Mouse (Mus musculus): Measurements from ENCODE around the gene Myo1b. TPM values are rescaled to one million over a fixed set of nuclear protein-coding genes. Genes with fewer than 3 reads are reported as not detected.
"Not testable (repeated sequence)": the region's sequence is repeated elsewhere in the genome, so short reads cannot be mapped to it uniquely, and the experiment has no call there.

Gene Myo1b
- polyA plus RNA-seq, 1 experiment from 2014 or later, result 114 TPM

DNA sequence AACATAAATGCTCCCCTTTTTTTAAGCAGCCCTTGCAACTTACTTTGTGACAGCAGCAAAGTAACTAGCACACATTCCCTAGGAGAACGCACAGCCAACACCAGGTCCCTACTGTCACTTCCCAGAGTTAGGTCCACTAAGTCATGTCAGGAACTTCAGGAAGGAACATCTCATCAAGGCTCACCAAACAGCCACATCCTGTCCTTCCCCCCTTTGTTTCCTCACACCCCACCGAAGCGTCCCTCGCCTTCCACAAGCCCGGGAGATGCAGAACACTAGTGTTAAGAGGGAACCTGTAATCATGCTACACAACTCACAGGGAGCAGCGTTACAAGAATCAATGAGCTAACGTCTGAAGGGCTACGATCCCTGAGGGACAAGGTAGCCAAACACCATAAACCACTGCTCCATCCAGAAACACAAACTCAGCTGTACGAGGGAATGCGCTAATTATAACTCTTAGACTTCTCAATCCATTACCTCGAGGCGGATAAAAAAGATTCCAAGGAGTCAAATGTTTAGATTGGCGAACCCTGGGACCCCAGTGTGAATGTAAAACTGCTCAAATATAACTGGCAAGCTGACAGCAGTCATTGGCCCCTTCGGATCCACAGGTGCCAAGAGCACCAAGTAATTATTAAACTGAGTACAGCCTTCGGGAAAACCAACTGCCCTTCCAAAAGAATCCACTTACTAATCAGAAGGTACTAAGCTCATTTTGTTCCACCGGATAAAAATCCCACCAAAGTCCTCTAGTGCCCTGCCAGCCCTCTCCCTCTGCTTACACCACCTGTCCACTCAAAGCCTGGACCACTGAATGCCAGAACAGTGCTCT, 22.1 kb downstream of the Myo1b start:
- no peak overlapping the region for H3K27ac ChIP-seq
- H3K4me2 ChIP-seq, result no peak overlapping the region
- H3K9me3 ChIP-seq, result no peaks in the 10 kb centered on the region
- H3K4me3 ChIP-seq (replicated peaks), result no peak overlapping the region
- no peaks in the 10 kb centered on the region for H3K36me3 ChIP-seq (replicated peaks)
- 88% methylated on average over 16 of the region's 16 CpGs for WGBS
- H3K4me1 ChIP-seq, result peaks cover 39% of the 10 kb centered on the region
- no peak overlapping the region for H3K9ac ChIP-seq
- no peak for ATAC-seq (ENCODE audit: low FRiP score)
- H3K27me3 ChIP-seq, result no peaks in the 10 kb centered on the region

DNA sequence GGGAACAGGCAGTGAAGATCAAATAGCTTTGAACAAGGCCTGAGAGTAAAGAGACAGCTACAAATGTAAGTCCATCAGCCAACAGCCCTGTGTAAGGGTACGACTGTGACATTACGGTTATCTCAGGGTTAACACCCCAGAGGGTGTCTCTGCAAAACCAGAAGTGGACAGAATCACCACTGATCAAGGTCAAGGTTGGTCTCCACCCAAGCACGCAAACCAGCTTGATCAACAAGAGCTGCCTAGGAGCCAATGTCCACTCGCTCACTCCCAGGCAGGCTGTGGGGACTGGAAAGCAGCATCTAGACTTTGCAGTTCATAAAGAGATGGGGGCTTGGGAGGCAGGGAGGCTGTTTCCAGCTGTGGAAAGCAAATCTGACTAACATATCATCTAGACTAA, 23.9 kb downstream of the Myo1b start:
- no peak for ATAC-seq (ENCODE audit: low FRiP score)

DNA sequence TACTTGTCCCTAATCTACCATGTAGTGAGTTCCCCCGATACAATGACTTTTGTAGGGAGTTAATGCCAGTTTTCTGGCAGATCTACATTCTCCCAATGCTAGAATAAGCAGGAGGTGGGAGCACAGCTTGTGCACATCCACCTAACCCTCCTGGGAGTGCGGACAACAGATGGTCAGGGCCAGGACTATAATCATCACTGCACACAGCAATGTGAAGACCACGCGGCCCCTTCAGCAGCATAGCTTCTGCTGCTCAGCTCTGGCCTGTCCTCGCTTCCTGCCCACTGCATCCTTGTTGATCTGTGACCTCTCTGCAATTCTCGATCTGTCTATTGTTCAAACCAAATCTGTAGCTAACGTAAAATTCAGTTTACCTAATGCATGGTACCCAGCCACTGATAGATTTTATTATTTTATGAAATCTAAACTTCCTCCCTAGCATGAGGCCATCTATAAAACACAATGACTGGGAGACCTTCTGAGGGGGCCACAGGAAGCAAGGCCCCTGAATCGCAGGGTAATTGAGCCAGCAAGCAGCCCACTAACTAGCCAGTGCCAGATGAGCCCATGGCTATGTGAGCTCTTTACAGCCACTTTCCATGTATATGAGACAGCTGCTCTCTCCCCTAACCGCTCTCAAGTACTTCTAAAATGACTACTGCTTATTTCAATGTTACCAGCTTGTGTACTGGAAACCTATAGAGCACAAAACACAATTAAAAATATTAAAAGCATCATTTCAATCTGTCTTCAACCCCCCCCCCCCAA, 27.6 kb downstream of the Myo1b start:
- Histone ChIP-seq H3K36me3 (replicated peaks) (no peaks in the 10 kb centered on the region), H3K9ac (no peak overlapping the region), H3K4me2 (no peak overlapping the region), H3K4me3 (replicated peaks) (no peak overlapping the region), H3K27me3 (no peaks in the 10 kb centered on the region), H3K4me1 (peaks cover 31% of the 10 kb centered on the region), H3K9me3 (no peaks in the 10 kb centered on the region), H3K27ac (0 out of 2 replicates have a peak overlapping the region, but pooled peaks have one; percentile 50)
- ATAC-seq (ENCODE audit: low FRiP score), result peak; percentile 68; the same call in 1 of the 2 replicates
- 83% methylated on average over 9 of the region's 9 CpGs for WGBS

More for the DNA sequence above, 23.9 kb downstream of the Myo1b start:
- Histone ChIP-seq H3K4me3 (replicated peaks) (no peak overlapping the region), H3K4me2 (no peak overlapping the region), H3K27me3 (no peaks in the 10 kb centered on the region), H3K27ac (no peak overlapping the region), H3K9me3 (no peaks in the 10 kb centered on the region), H3K9ac (no peak overlapping the region), H3K36me3 (replicated peaks) (no peaks in the 10 kb centered on the region), H3K4me1 (peaks cover 47% of the 10 kb centered on the region)
- WGBS, result 95% methylated on average over 4 of the region's 4 CpGs

DNA sequence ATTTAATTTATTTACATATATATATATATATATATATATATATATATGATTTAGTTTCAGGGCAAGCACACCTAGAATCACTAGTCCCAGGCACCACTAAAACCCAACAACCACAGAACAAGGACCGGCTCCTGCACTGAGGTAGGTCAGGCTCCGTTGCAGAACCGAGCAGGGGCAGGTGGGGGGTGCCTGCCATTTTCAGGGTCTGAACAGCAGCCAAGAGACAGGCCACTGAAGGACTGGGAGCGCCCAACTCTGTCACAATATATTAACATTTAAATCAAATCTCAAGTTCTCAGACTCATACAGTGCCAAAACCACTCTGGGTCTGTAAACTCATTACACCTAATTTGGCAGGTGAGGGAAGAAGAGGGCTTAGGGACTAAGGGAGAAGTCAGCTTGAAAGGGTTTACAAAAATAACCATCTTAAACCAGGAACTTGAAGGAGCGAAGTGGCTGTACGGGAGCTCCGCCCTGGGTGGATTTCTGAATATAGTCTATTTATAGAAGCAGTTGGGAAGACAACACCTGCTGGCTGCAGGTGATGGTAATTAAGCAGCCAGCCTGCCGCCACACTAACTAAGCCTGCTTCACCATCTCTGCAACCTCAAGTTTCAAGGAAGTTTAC, 30.4 kb downstream of the Myo1b start:
- no peak for ATAC-seq (ENCODE audit: low FRiP score)
- Histone ChIP-seq H3K27me3 (no peaks in the 10 kb centered on the region), H3K4me3 (replicated peaks) (no peak overlapping the region), H3K9ac (no peak overlapping the region), H3K27ac (no peak overlapping the region), H3K36me3 (replicated peaks) (peaks cover 12% of the 10 kb centered on the region), H3K9me3 (no peaks in the 10 kb centered on the region), H3K4me2 (no peak overlapping the region), H3K4me1 (peaks cover 32% of the 10 kb centered on the region)
- 88% methylated on average over 8 of the region's 8 CpGs for WGBS

DNA sequence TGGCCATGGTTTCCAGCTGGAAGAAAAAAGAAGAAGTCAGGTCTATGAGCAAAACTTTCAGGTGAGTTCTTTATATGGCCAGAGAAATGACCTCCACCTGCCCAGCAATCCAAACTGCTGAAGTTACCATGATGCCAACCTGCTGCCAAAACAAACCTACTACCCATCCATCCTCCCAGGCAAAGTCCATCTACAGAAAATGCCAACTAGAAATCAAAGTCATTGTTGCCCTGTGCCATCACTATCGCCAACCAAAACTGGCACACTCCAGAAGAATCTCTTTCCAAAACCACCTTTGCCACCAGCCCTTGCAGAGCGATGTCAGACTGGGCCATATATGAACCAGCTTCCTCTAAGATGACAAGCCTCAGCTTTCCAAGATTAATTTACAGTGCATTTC, 32.7 kb downstream of the Myo1b start:
- H3K36me3 ChIP-seq (replicated peaks), result peaks cover 12% of the 10 kb centered on the region
- 92% methylated on average over 2 of the region's 2 CpGs for WGBS
- H3K27me3 ChIP-seq, result no peaks in the 10 kb centered on the region
- H3K4me2 ChIP-seq, result no peak overlapping the region
- no peak for ATAC-seq (ENCODE audit: low FRiP score)
- no peaks in the 10 kb centered on the region for H3K9me3 ChIP-seq
- no peak overlapping the region for H3K9ac ChIP-seq
- no peak overlapping the region for H3K4me3 ChIP-seq (replicated peaks)
- no peak overlapping the region for H3K27ac ChIP-seq
- peaks cover 37% of the 10 kb centered on the region for H3K4me1 ChIP-seq

DNA sequence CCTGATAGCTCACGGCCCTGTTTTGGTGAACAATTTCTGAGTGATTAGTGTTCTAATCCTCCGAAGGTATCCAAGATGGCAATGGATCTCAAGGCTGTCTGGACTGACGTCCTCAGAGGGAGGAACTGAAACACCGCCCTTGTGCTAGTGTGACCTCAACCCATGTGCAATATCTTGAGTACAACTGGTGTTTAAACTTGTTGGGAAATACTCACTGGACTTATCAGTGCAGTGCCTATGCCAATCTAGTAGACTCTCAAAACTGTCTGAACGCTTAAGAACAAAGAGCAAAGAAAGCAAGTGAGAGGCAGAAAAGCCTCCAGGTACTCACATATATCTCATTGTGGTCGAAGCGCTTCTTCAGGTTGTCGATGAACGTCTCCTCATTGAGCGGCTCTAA, 33.1 kb downstream of the Myo1b start:
- Histone ChIP-seq H3K27ac (no peak overlapping the region), H3K4me2 (no peak overlapping the region), H3K9me3 (no peaks in the 10 kb centered on the region), H3K4me1 (peaks cover 32% of the 10 kb centered on the region), H3K9ac (no peak overlapping the region), H3K36me3 (replicated peaks) (peaks cover 12% of the 10 kb centered on the region), H3K27me3 (no peaks in the 10 kb centered on the region), H3K4me3 (replicated peaks) (no peak overlapping the region)
- no peak for ATAC-seq (ENCODE audit: low FRiP score)
- 95% methylated on average over 10 of the region's 10 CpGs for WGBS

DNA sequence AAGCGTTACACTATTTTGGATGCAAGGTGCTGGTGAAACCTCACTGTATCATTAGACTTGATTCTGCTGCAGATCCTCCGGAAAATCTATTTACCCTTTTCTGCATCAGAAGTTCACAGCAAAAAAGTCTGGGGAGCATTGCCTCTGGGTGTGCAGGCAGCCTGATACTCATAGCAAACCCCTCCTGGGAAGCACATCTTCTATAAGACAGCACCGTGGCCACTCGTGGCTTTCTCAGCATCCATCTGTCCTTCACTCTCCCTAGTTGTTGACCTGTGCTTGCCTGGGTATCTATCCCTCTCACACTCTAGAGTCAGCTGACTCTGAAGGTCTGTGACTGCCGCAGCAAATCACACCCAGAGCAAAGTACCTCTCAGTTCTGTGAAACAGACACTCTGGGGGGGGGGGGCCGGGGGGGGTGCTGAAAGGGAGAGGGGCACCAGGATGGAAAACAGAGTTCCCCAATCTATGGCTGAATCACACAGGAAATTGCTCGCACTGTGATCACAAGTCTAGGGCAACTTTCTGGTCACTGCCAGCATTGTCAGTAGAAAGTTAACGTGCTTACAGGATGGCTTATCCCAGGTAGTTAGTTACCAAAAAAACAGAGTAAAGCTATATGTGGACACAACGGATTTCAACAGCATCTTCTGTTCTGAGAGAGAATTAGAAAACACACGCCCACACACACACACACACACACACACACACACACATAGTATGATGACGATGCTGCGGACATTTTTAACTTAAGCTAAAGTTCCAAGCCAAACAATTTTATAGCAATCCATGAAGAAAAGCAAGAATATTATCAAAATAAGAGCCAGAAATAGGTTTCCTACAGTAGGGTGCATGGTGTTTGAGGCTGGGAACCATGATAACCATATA, 35.7 kb downstream of the Myo1b start:
- no peak overlapping the region for H3K4me3 ChIP-seq (replicated peaks)
- no peak overlapping the region for H3K27ac ChIP-seq
- peaks cover 17% of the 10 kb centered on the region for H3K4me1 ChIP-seq
- no peak overlapping the region for H3K4me2 ChIP-seq
- peaks cover 18% of the 10 kb centered on the region for H3K36me3 ChIP-seq (replicated peaks)
- no peak overlapping the region for H3K9ac ChIP-seq
- H3K27me3 ChIP-seq, result no peaks in the 10 kb centered on the region
- H3K9me3 ChIP-seq, result no peaks in the 10 kb centered on the region
- WGBS, result 62% methylated on average over 12 of the region's 12 CpGs
- no peak for ATAC-seq (ENCODE audit: low FRiP score)

DNA sequence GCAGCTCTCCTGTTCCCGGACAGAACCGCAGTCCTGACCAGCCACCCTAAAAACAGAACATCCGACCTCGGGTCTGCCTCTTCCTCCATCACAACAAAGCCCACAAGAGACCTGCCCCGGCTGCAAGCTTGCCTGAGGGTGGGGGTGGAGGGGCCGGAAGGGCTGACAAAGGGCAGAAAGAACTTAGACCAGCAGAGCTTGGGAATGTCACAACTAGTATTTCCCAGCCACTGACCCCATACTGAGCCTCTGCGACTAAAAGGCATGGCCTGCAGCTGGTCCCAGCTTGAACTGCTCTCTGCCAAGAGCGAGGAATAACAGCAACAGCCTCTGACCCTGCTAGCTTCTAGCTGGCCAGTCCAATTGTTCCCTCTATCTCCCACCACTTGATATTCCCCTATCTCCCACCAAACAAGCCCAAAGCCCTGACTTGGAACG, 36.5 kb downstream of the Myo1b start:
- H3K27me3 ChIP-seq, result no peaks in the 10 kb centered on the region
- H3K4me2 ChIP-seq, result no peak overlapping the region
- no peak for ATAC-seq (ENCODE audit: low FRiP score)
- peaks cover 17% of the 10 kb centered on the region for H3K4me1 ChIP-seq
- H3K9me3 ChIP-seq, result no peaks in the 10 kb centered on the region
- no peak overlapping the region for H3K27ac ChIP-seq
- no peak overlapping the region for H3K4me3 ChIP-seq (replicated peaks)
- 13% methylated on average over 9 of the region's 9 CpGs for WGBS
- H3K36me3 ChIP-seq (replicated peaks), result peaks cover 18% of the 10 kb centered on the region
- H3K9ac ChIP-seq, result no peak overlapping the region

DNA sequence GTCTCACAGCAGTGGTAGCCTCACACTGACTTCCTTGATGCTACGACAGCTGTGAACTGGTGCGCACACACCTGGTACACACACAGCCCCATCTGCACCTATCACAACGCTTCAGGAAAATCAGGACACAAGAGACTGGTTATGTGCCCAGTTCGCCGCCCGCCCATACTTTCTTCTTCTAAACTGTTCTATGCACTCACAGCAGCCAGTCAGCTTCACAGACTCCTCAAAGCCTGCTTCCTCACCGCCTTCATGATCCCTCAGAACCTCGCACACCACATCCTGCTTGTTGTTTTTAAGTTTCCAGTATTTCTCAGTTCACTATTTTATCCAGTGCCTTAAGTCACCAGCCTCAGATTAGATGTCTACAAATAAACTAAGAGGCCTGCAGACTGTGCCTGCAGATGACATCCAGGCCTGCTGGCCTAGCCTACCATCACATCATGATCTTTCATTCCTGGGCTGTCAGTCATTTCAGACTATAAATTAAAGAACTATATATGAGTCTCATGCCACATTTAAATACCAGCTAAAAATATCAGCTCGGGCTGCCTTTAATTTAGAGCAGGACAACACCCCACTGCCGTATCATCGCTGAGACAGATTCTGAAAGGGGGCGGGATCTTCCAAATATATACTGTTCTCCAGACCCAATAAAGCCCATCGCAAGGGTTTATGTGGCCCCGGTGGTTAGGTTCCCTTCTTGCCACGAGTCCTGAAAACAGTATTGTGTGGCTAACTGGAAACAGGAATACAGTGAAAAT, 40.2 kb downstream of the Myo1b start:
- no peak overlapping the region for H3K9ac ChIP-seq
- 93% methylated on average over 15 of the region's 15 CpGs for whole genome bisulfite sequencing
- H3K27me3 ChIP-seq, result no peaks in the 10 kb centered on the region
- ATAC-seq (ENCODE audit: low FRiP score), result no peak
- no peak overlapping the region for H3K4me3 ChIP-seq (replicated peaks)
- 0 out of 2 replicates have a peak, but pooled peaks cover 6% of the 10 kb centered on the region for H3K36me3 ChIP-seq (replicated peaks)
- H3K27ac ChIP-seq, result no peak overlapping the region
- peaks cover 17% of the 10 kb centered on the region for H3K4me1 ChIP-seq
- no peak overlapping the region for H3K4me2 ChIP-seq
- H3K9me3 ChIP-seq, result no peaks in the 10 kb centered on the region

DNA sequence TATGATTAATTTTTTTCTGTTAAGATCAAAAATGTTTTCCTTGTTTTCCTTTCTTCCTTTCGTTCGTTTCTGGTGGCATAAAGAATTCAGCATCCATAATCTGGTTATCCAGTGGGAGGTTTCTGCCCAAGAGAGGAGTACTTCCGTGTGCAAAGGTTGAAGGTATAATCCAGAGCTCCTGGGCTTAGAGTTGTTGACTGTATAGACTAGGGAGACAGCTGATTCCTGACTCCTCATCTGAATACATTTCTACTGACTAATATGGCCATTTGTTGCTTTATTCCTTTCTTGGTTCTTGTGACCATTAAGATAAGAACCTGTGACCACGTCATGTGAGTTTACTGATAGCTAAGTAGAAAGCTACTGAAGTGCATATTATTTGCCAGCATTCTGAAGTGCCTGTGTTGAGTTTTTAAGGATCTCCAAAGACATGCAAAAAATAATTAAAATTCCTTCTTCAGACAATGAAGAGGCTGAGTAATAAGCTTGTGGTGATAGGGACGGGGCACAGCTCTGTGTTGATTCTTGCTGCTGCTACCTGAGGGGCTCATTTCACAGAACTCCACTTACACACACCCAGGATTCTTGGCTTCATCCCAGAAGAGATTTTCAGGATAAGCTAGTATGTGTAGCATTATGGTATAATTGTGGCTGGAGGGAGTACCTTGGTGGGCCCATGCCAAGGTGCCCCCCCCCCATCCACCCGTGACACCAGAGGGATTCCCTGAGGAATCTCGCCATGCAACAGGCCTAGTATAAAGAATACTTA, 43.2 kb downstream of the Myo1b start:
- Histone ChIP-seq H3K27ac (no peak overlapping the region), H3K36me3 (replicated peaks) (peaks cover 9% of the 10 kb centered on the region), H3K4me3 (replicated peaks) (no peak overlapping the region), H3K9me3 (peaks cover 3% of the 10 kb centered on the region; the same call in 1 of the 2 replicates), H3K9ac (no peak overlapping the region), H3K4me1 (no peaks in the 10 kb centered on the region), H3K27me3 (no peaks in the 10 kb centered on the region), H3K4me2 (no peak overlapping the region)
- WGBS, result 85% methylated on average over 7 of the region's 7 CpGs
- no peak for ATAC-seq (ENCODE audit: low FRiP score)

DNA sequence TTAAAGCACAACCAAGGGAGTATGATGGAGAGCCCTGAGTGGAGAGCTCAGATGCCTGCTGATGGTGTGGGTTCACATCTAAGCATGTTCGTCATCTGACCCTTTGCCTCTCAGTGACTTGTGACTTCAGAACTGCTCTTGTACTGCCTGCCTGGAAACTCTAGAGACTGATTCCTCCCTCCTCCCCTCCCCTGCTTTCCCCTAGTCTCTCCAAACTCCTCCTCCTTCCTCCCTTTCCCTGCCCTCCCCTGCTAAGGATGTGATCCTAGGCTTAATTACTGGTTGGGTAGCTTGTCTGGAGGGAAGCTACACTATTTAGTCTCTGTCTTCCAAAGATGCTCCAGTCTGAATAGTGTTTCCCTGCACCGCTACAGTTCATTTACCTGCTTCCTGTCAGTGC, 44.6 kb downstream of the Myo1b start:
- H3K9ac ChIP-seq; H3K27me3 ChIP-seq; H3K36me3 ChIP-seq (replicated peaks); ATAC-seq (ENCODE audit: low FRiP score); H3K4me2 ChIP-seq; H3K4me3 ChIP-seq (replicated peaks); H3K9me3 ChIP-seq; H3K27ac ChIP-seq; H3K4me1 ChIP-seq: not testable (repeated sequence)
- WGBS, result 78% methylated on average over 2 of the region's 2 CpGs
